Mouse (Mus musculus) intestine, embryonic 16.5 days (tissue): ENCODE results near the gene Cyth3. TPM values are rescaled to one million over a fixed set of nuclear protein-coding genes. Genes with fewer than 3 reads are reported as not detected.
A peak's percentile ranks its signal among the peaks of the same experiment; 100 is the strongest.

Experiments
- ATAC-seq: fragments of 200-750 bp; cut with Nextera tagmentation; 2 replicates; pipeline ENCODE4 v1.8.0; 2017; ENCODE audit warnings: moderate TSS enrichment, moderate library complexity
- H3K27ac ChIP-seq: fragments of 300-500 bp; sonication (generic); 2 replicates; pipeline ENCODE4 v1.5.1; 2014; ENCODE audit warnings: mild to moderate bottlenecking, low read length
- H3K27me3 ChIP-seq: fragments of 300-500 bp; sonication (generic); replicated peaks from 2 replicates; pipeline ENCODE4 v1.6.1; 2014; ENCODE audit warnings: low read length, control low read depth, mixed read lengths; ENCODE audit not compliant: control insufficient read depth, insufficient read depth
- H3K36me3 ChIP-seq: fragments of 300-500 bp; sonication (generic); 2 replicates; pipeline ENCODE4 v1.6.1; 2014; ENCODE audit warnings: low read length, control low read depth; ENCODE audit not compliant: control insufficient read depth, insufficient read depth
- H3K4me1 ChIP-seq: fragments of 300-500 bp; sonication (generic); 2 replicates; pipeline ENCODE4 v1.6.1; 2014; ENCODE audit warnings: low read length, control low read depth, mixed read lengths; ENCODE audit not compliant: control insufficient read depth, insufficient read depth
- H3K4me2 ChIP-seq: fragments of 300-500 bp; sonication (generic); 2 replicates; pipeline ENCODE4 v1.6.1; 2014; ENCODE audit warnings: low read depth, low read length, control low read depth
- H3K4me3 ChIP-seq: fragments of 300-500 bp; sonication (generic); 2 replicates; pipeline ENCODE4 v1.5.1; 2014; ENCODE audit warnings: mild to moderate bottlenecking, low read length
- H3K9ac ChIP-seq: fragments of 300-500 bp; sonication (generic); 2 replicates; pipeline ENCODE4 v1.6.1; 2014; ENCODE audit warnings: low read depth, low read length
- H3K9me3 ChIP-seq: fragments of 300-500 bp; sonication (generic); 2 replicates; pipeline ENCODE4 v1.6.1; 2016; ENCODE audit warnings: low read length, control low read depth; ENCODE audit not compliant: control insufficient read depth
- WGBS: fragments of 180-500 bp; shearing (Covaris S2); extraction: QIAGEN DNeasy Blood & Tissue Kit; methylation state at CpG from one replicate; pipeline ENCODE4 v1.1.7; 2014; 5-methylcytosine and 5-hydroxymethylcytosine counted together
- polyA plus RNA-seq: library from polyadenylated mRNA; unstranded; fragments of >200 nt; fragmentation: Nextera tagmentation; extraction: Ambion mirVana; gene quantifications from 2 replicates; pipeline ENCODE4 v1.2.1, GENCODE M21; 2015

Gene Cyth3
- polyA plus RNA-seq, 1 experiment from 2014 or later: 42.5 TPM

DNA sequence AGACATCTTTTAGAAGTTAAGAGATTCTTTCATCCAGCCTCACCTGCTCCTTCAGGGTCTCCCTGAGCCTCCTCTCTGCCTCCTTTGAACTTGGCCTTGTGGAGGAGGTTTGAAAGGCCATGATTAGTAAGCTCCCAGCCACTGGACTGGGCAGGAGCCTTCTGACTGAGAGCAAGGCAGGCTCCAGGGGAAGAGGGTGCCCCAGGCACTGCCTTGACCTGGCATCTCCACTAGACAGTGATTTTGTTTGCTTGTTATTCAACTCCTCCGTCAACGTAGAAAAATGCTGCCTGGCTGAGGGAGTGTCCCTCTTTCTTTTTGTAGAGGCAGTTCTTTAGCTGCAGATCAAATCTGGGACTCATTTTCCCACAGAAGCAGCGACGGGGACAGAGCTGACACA lies 9.0 kb upstream of the Cyth3 start:
- no peak overlapping the region for H3K4me3 ChIP-seq
- H3K36me3 ChIP-seq: no peaks in the 10 kb centered on the region
- H3K4me2 ChIP-seq: no peak overlapping the region
- no peak for ATAC-seq
- H3K27me3 ChIP-seq: no peaks in the 10 kb centered on the region
- H3K9me3 ChIP-seq: no peaks in the 10 kb centered on the region
- no peak overlapping the region for H3K9ac ChIP-seq
- H3K4me1 ChIP-seq: 0 out of 2 replicates have a peak, but pooled peaks cover under 1% of the 10 kb centered on the region
- H3K27ac ChIP-seq: no peak overlapping the region
- 68% methylated on average over 4 of the region's 4 CpGs for WGBS

DNA sequence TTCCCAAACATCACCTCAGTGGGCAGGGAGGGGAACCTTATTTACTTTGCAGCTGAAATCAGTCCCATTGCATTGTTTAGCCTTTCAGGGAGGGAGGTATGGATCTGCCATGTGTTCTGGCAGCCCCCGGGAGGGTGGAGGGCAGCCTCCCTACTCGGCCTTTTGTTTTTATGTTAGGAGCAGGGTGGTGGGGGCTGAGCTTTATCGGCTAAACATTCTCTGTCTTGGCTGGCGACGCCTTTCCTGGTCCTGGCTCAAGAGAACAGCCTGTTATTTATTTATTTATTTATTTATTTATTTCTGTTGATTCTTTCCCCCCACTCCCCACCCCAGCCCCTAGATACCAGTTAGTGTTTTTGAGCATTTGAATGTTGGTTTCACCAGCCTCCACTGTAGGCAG lies 7.7 kb upstream of the Cyth3 start:
- H3K9ac ChIP-seq: no peak overlapping the region
- H3K27me3 ChIP-seq: no peaks in the 10 kb centered on the region
- WGBS: 63% methylated on average over 5 of the region's 5 CpGs
- no peaks in the 10 kb centered on the region for H3K36me3 ChIP-seq
- no peak overlapping the region for H3K4me2 ChIP-seq
- ATAC-seq: no peak
- no peak overlapping the region for H3K4me3 ChIP-seq
- peaks cover 5% of the 10 kb centered on the region; the same call in 1 of the 2 replicates for H3K4me1 ChIP-seq
- H3K27ac ChIP-seq: no peak overlapping the region
- H3K9me3 ChIP-seq: no peaks in the 10 kb centered on the region

DNA sequence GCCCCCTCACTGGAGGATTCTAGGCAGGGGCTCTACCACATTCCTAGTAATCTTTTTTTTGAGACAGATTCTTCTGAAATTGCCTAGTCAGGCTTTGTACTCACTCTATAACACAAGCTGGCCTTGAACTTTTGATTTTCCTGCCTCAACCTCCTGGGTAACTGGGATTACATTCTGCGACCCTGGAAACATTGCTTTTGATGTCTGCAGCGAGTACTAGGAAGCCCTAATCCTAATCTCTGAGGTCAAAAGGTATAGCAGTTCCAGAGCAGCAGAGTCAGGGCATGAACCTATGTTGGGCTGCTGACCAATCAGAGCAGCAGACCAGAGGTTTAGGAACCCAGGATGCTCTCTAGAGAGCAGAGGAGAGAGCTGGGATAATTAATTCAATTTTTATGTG lies 6.9 kb upstream of the Cyth3 start:
- Histone ChIP-seq H3K4me2 (no peak overlapping the region), H3K9ac (no peak overlapping the region), H3K4me1 (peaks cover 8% of the 10 kb centered on the region; the same call in 1 of the 2 replicates), H3K4me3 (no peak overlapping the region), H3K9me3 (no peaks in the 10 kb centered on the region), H3K36me3 (no peaks in the 10 kb centered on the region), H3K27ac (no peak overlapping the region), H3K27me3 (no peaks in the 10 kb centered on the region)
- ATAC-seq: no peak
- WGBS: 82% methylated on average over 2 of the region's 2 CpGs

DNA sequence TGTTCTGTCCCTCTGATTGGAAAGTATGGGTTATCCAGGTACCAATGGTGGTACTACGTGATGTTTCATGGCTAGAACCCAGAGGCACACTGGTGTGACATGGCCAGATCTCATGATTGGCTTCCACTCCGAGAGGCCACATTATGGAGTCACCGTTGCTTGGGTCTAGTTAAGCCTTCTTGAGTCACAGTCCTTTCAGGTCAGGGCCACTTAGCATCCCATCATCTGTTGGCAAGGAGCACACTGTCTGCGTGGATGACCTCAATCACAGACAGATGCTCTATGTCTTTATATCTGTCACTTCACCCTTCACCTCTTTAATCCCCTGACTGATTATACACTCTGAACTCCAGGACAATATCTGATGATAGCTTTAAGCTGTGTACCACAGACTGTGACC lies 6.1 kb upstream of the Cyth3 start:
- H3K27me3 ChIP-seq: no peaks in the 10 kb centered on the region
- H3K36me3 ChIP-seq: no peaks in the 10 kb centered on the region
- H3K4me1 ChIP-seq: peaks cover 12% of the 10 kb centered on the region; the same call in 1 of the 2 replicates
- WGBS: 88% methylated on average over 4 of the region's 4 CpGs
- H3K27ac ChIP-seq: no peak overlapping the region
- no peaks in the 10 kb centered on the region for H3K9me3 ChIP-seq
- no peak overlapping the region for H3K9ac ChIP-seq
- H3K4me3 ChIP-seq: no peak overlapping the region
- no peak for ATAC-seq
- H3K4me2 ChIP-seq: no peak overlapping the region

DNA sequence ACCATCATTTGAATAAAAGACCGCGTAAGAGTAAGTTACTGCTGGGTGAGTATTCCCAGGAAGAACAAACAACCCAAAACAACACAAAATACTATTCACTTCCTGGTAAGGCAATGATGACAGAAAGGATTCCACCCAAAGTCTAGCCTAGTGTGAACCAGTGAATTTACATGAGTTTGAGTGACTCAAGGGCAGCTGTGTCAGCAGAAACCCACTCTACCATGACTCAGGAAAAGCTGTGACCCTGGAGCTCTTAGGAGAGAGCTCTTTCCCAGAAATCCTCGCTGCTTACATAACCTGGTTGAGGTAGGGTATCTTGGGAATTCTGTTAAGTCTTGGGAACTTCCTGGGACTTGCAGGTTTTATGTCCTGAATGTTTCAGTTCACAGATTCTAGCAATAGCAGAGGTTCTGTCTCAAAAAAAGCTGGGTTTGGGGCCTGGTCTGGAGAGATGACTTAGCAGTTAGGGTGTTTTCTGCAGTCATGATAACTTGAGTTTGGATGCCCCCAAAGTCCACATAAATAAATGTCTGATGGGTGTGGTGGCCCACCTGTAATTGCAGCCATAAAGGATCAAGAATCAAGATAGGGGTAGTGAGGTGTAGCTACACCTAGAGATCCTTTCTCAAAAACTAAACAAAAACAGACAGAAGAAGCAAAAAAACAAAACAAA lies 5.5 kb upstream of the Cyth3 start:
- Histone ChIP-seq H3K4me3 (no peak overlapping the region), H3K9ac (no peak overlapping the region), H3K9me3 (no peaks in the 10 kb centered on the region), H3K27ac (no peak overlapping the region), H3K4me1 (peaks cover 14% of the 10 kb centered on the region; the same call in 1 of the 2 replicates), H3K4me2 (no peak overlapping the region), H3K27me3 (no peaks in the 10 kb centered on the region), H3K36me3 (no peaks in the 10 kb centered on the region)
- ATAC-seq: no peak
- WGBS: 95% methylated on average over 3 of the region's 3 CpGs

DNA sequence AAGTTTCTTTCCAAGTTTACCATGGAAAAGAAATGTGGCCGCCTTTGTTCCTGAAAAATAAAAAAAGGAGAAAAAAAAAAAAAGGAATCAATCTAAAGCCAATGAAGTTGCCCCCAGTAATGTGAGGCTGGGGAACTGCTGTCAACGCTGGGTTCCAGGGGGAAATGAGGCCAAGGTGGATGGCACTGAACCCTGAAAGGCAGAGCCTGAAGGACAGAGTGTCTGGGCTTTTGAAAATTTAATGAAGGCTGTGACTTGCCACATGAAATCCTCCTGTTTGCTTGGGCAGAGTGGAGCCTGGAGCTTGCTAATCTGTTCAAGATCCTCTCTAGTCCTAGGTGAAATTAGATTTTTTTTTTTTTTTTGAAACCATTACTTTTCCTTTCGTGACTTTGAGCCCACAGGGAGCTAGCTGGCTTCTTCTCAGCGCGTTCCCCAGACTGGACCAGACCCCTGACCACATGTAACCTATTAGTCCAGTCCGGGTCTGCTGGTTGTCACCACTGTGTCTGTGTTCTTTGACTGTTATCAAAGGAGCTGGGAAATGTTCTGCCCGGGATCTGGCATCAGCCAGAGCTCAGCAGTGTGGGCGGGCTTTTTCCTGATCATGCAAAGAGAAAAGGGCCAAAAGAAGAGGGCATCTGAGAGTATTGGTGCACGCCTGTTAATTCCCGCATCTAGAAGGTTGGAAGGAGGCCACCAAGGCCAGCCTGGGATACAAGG lies 4.6 kb upstream of the Cyth3 start:
- Histone ChIP-seq H3K4me3 (no peak overlapping the region), H3K4me2 (no peak overlapping the region), H3K27ac (no peak overlapping the region), H3K9me3 (no peaks in the 10 kb centered on the region), H3K4me1 (peaks cover 14% of the 10 kb centered on the region; the same call in 1 of the 2 replicates), H3K9ac (no peak overlapping the region), H3K27me3 (no peaks in the 10 kb centered on the region), H3K36me3 (no peaks in the 10 kb centered on the region)
- no peak for ATAC-seq
- WGBS: 60% methylated on average over 10 of the region's 10 CpGs

DNA sequence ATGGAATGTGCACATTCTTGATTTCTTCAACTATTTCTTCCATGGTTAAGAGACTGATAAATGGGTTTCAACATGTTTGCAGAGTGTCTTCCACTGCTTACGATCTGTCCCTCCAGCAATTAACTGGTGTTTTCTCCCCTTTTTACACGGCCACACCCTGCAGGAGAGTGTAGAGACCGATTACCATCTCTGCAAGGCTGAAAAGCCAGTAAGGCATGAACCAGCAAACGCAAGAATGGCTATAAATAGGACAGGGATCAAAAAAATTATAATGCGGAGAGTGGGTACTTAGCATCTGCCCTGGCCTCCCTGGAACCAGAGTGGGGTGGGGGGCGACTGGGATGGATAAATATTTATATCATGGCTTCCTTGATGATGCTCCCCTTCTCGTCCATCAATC lies 3.7 kb upstream of the Cyth3 start:
- Histone ChIP-seq H3K4me3 (no peak overlapping the region), H3K27ac (no peak overlapping the region), H3K9me3 (no peaks in the 10 kb centered on the region), H3K27me3 (no peaks in the 10 kb centered on the region), H3K9ac (no peak overlapping the region), H3K4me1 (peaks cover 16% of the 10 kb centered on the region), H3K36me3 (no peaks in the 10 kb centered on the region), H3K4me2 (no peak overlapping the region)
- WGBS: 25% methylated on average over 7 of the region's 7 CpGs
- ATAC-seq: no peak

DNA sequence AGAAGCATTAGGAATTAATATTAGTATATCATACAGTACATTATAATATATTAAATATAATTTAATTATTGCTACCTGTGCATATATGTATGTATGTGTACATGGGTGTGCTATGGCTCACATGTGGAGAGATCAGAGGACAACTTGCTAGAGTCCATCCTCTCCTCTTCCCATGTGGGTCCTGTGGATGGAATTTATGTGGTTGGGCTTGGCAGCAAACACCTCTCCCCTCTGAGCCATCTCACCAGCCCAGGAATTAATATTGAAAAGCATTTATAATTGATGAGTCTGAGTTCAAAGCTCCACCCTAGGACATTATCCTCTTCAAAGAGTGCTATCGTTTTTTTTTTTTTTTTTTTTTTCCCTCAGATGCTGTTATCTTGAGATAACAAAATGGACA lies 2.1 kb upstream of the Cyth3 start:
- Histone ChIP-seq H3K4me1 (peaks cover 21% of the 10 kb centered on the region), H3K4me3 (no peak overlapping the region), H3K27ac (no peak overlapping the region), H3K36me3 (no peaks in the 10 kb centered on the region), H3K9ac (no peak overlapping the region), H3K27me3 (no peaks in the 10 kb centered on the region), H3K9me3 (no peaks in the 10 kb centered on the region), H3K4me2 (no peak overlapping the region)
- no peak for ATAC-seq
- WGBS: 0% methylated on average over 1 of the region's 1 CpGs

DNA sequence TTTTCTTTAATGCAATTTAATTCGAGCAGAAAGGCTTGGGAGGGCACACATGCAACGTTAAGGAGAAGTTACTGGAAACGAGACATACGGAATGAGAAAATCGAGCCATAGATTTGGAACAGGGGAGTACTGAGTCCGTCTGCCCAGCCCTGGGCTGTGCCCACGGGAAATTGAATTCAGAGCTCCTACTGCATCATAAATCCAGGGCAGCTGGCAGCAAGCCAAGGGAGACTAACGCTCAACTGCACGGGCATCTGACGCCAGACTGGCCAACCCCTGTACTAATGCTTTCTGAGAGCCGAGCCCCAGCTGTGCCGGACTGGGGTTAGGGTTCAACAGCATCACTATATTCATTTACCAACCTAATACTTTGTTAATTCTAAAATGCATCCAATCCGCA lies 1.3 kb upstream of the Cyth3 start:
- Histone ChIP-seq H3K4me1 (peaks cover 28% of the 10 kb centered on the region), H3K9me3 (no peaks in the 10 kb centered on the region), H3K27ac (no peak overlapping the region), H3K36me3 (no peaks in the 10 kb centered on the region), H3K27me3 (no peaks in the 10 kb centered on the region), H3K9ac (no peak overlapping the region), H3K4me2 (0 out of 2 replicates have a peak overlapping the region, but pooled peaks have one; percentile 4), H3K4me3 (no peak overlapping the region)
- ATAC-seq: peak; percentile 35
- WGBS: 26% methylated on average over 13 of the region's 13 CpGs
